Mouse (Mus musculus) MEL (cell line): ENCODE results near the gene Trim2. TPM values are rescaled to one million over a fixed set of nuclear protein-coding genes. Genes with fewer than 3 reads are reported as not detected.

ENCODE experiments used
- DNase-seq: peaks from one replicate; pipeline ENCODE4 v3.0.0; 2011; ENCODE audit warnings: low read depth, low spot score
- H3K27ac ChIP-seq: 2 replicates; pipeline ENCODE4 v1.5.1; 2012; ENCODE audit warnings: low read depth, mild to moderate bottlenecking, control low read depth, low read length, moderate library complexity; ENCODE audit not compliant: control insufficient read depth
- H3K27me3 ChIP-seq, 2 experiments: fragments of 150-350 bp in 1 of 2; sonication (generic) in 1 of 2; 2 replicates each; pipeline ENCODE4 v1.6.1; 2012; ENCODE audit warnings: low read length in 2 of 2, mild to moderate bottlenecking in 2 of 2, improper control_type of control experiment in 1 of 2, moderate library complexity in 1 of 2; ENCODE audit not compliant: insufficient read depth in 2 of 2, control insufficient read depth in 1 of 2
- H3K36me3 ChIP-seq, 2 experiments: 2 replicates each; pipeline ENCODE4 v1.6.1; 2012 to 2014; ENCODE audit warnings: low read length in 2 of 2, improper control_type of control experiment in 1 of 2, inconsistent platforms in 1 of 2, mild to moderate bottlenecking in 1 of 2; ENCODE audit not compliant: insufficient read depth in 2 of 2, control insufficient read depth in 1 of 2
- H3K4me1 ChIP-seq, 2 experiments: fragments of 150-350 bp in 1 of 2; sonication (generic) in 1 of 2; 2 replicates each; pipeline ENCODE4 v1.6.1; 2012; ENCODE audit warnings: low read length in 2 of 2, improper control_type of control experiment in 1 of 2, mild to moderate bottlenecking in 1 of 2; ENCODE audit not compliant: insufficient read depth in 2 of 2, control insufficient read depth in 1 of 2
- H3K4me3 ChIP-seq, 2 experiments: fragments of 150-350 bp in 1 of 2; sonication (generic) in 1 of 2; 2 replicates each; pipeline ENCODE4 v1.5.1; 2012; ENCODE audit warnings: low read depth in 2 of 2, low read length in 2 of 2, mild to moderate bottlenecking in 2 of 2, moderate library complexity in 2 of 2, control low read depth in 1 of 2, improper control_type of control experiment in 1 of 2; ENCODE audit not compliant: control insufficient read depth in 1 of 2, insufficient read depth in 1 of 2
- H3K79me2 ChIP-seq: 2 replicates; pipeline ENCODE4 v1.6.1; 2012; ENCODE audit warnings: mild to moderate bottlenecking, low read length, moderate library complexity; ENCODE audit not compliant: control insufficient read depth, poor library complexity, insufficient read depth
- H3K9ac ChIP-seq: 2 replicates; pipeline ENCODE4 v1.6.1; 2012; ENCODE audit warnings: low read depth, mild to moderate bottlenecking, control low read depth, low read length, moderate library complexity; ENCODE audit not compliant: control insufficient read depth, poor library complexity, severe bottlenecking
- H3K9me3 ChIP-seq: fragments of 150-350 bp; sonication (generic); replicated peaks from 2 replicates; pipeline ENCODE4 v1.6.1; 2012; ENCODE audit warnings: mild to moderate bottlenecking, low read length, improper control_type of control experiment, moderate library complexity; ENCODE audit not compliant: insufficient read depth
- CHD1 ChIP-seq: IDR thresholded peaks from 2 replicates; pipeline ENCODE4 v1.6.1; 2012; ENCODE audit warnings: low read depth, mild to moderate bottlenecking, inconsistent platforms, low read length, improper control_type of control experiment
- EP300 ChIP-seq, 2 experiments: IDR thresholded peaks; 2 replicates each; pipeline ENCODE4 v1.6.1; 2011; ENCODE audit warnings: improper control_type of control experiment in 2 of 2, low read length in 2 of 2, low read depth in 1 of 2, mild to moderate bottlenecking in 1 of 2
- GATA1 ChIP-seq: IDR thresholded peaks from 2 replicates; pipeline ENCODE4 v1.6.1; 2011; ENCODE audit warnings: low read depth, low read length, improper control_type of control experiment
- HCFC1 ChIP-seq: IDR thresholded peaks from 2 replicates; pipeline ENCODE4 v1.6.1; 2012; ENCODE audit warnings: low read depth, mild to moderate bottlenecking, inconsistent platforms, low read length, improper control_type of control experiment, moderate library complexity
- NRF1 ChIP-seq: IDR thresholded peaks from 2 replicates; pipeline ENCODE4 v1.6.1; 2014; ENCODE audit warnings: low read depth, mild to moderate bottlenecking, inconsistent platforms, low read length, improper control_type of control experiment, moderate library complexity; ENCODE audit not compliant: poor library complexity, insufficient read depth, severe bottlenecking
- POLR2AphosphoS5 ChIP-seq: IDR thresholded peaks from 2 replicates; pipeline ENCODE4 v1.6.1; 2012; ENCODE audit warnings: low read depth, borderline replicate concordance, mild to moderate bottlenecking, inconsistent platforms, low read length, moderate library complexity, mixed read lengths
- TBP ChIP-seq: IDR thresholded peaks from 2 replicates; pipeline ENCODE4 v1.8.0; 2011; ENCODE audit warnings: low read depth, low read length, improper control_type of control experiment
- USF2 ChIP-seq, 2 experiments: IDR thresholded peaks; 2 replicates each; pipeline ENCODE4 v1.6.1; 2011 to 2012; ENCODE audit warnings: improper control_type of control experiment in 2 of 2, low read length in 2 of 2, borderline replicate concordance in 1 of 2, inconsistent platforms in 1 of 2, low read depth in 1 of 2, mild to moderate bottlenecking in 1 of 2; ENCODE audit not compliant: insufficient read depth in 1 of 2
- ZNF384 ChIP-seq: IDR thresholded peaks from 2 replicates; pipeline ENCODE4 v1.6.1; 2012; ENCODE audit warnings: low read depth, mild to moderate bottlenecking, inconsistent platforms, low read length, improper control_type of control experiment
- polyA plus RNA-seq, 2 experiments: library from polyadenylated mRNA; stranded (reverse) in 1 of 2; unstranded in 1 of 2; fragments of >175 nt in 1 of 2; fragments of >200 nt in 1 of 2; gene quantifications; 2 replicates each; pipeline versions ENCODE4 v1.2.1 to v1.2.4; 2012; ENCODE audit warnings: low replicate concordance in 2 of 2, low read depth in 1 of 2; ENCODE audit not compliant: insufficient read length in 2 of 2, insufficient read depth in 1 of 2, missing spikeins in 1 of 2
- total RNA-seq: library from RNA; depleted of rRNA; stranded (reverse); fragments of 300-350 nt; gene quantifications from 2 replicates; pipeline ENCODE4 v1.2.3, GENCODE M21; 2012

Trim2 gene
- total and polyA plus RNA-seq, 3 experiments: 1.7 to 4.4 TPM; not detected in 1

- H3K27ac ChIP-seq: peak overlapping the region; percentile 51
Observed at GRCm38 (mm10) chr3:84271794-84272193, 34.9 kb downstream of the Trim2 start.

GRCm38 (mm10) chr3:84271058-84271457 is 35.6 kb downstream of the Trim2 start:
- peak; percentile 37 for DNase-seq
- Histone ChIP-seq H3K4me1 (peaks cover 7 to 21% of the 10 kb centered on the region in 2 experiments), H3K9me3 (no peaks in the 10 kb centered on the region), H3K27me3 (no peaks in the 10 kb centered on the region), H3K27ac (peak overlapping the region; percentile 51), H3K9ac (peak overlapping the region; percentile 5; the same call in 1 of the 2 replicates), H3K79me2 (no peaks in the 10 kb centered on the region), H3K36me3 (peaks cover 0 to 7% of the 10 kb centered on the region in 2 experiments; a peak in 2 of 4 replicates), H3K4me3 (no peak overlapping the region)
- TF ChIP-seq HCFC1: no peak
- 0 out of 2 replicates have a peak, but pooled peaks have one; percentile 8 for TF ChIP-seq GATA1

More at GRCm38 (mm10) chr3:84271794-84272193, 34.9 kb downstream of the Trim2 start:
- DNase-seq: peak; percentile 68
- TF ChIP-seq EP300 (IDR thresholded peaks at IDR 0.05; ENCODE audit: low read depth in 1 of 2, low read length in 2 of 2) (peak in 1 of 2 experiments; percentile 51; a peak in 2 of 4 replicates), POLR2AphosphoS5 (no peak)
- Histone ChIP-seq H3K36me3 (peaks cover 0 to 7% of the 10 kb centered on the region in 2 experiments; a peak in 2 of 4 replicates), H3K9ac (peak overlapping the region; percentile 20), H3K79me2 (no peaks in the 10 kb centered on the region), H3K4me1 (peaks cover 7 to 21% of the 10 kb centered on the region in 2 experiments), H3K4me3 (no peak overlapping the region; a peak in 1 of 4 replicates), H3K27me3 (no peaks in the 10 kb centered on the region), H3K9me3 (no peaks in the 10 kb centered on the region)

DNA sequence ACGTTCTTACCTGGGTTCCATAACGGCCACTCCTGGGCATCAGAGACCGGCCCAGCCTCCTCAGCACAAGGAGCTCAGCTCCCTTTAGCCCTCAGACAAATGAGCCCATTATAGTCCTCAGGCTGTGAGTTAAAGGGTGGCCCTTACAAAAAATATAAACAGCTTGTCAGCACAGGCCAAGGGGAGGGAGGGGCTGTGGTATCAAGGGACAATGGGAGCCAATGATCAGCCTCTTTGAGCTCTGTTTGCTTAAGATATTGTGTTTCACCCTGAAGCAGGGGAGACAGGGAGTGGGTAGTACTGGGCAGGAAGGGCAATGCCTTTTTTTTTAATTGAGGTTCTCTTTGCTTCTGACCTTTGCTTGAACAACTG is 36.1 kb downstream of the Trim2 start:
- Histone ChIP-seq H3K36me3 (peaks cover 0 to 7% of the 10 kb centered on the region in 2 experiments; a peak in 2 of 4 replicates), H3K4me1 (peaks cover 7 to 21% of the 10 kb centered on the region in 2 experiments), H3K9ac (no peak overlapping the region), H3K27me3 (no peaks in the 10 kb centered on the region), H3K27ac (peak overlapping the region; percentile 51; the same call in 1 of the 2 replicates)
- TF ChIP-seq ZNF384 (0 out of 2 replicates have a peak, but pooled peaks have one; percentile 20), USF2 (IDR thresholded peaks at IDR 0.05; ENCODE audit: borderline replicate concordance in 1 of 2, insufficient read depth in 1 of 2, low read depth in 1 of 2, low read length in 2 of 2) (no peak), CHD1 (no peak), NRF1 (no peak), TBP (no peak)
- TF ChIP-seq, all 39 proteins: peak for 1
- DNase-seq: peak; percentile 52
- H3K4me3 ChIP-seq: no peak overlapping the region
- H3K9me3 ChIP-seq: no peaks in the 10 kb centered on the region
- H3K79me2 ChIP-seq: no peaks in the 10 kb centered on the region
